Mouse (Mus musculus): ENCODE results near the gene Klhl4. TPM values are rescaled to one million over a fixed set of nuclear protein-coding genes. Genes with fewer than 3 reads are reported as not detected.

Gene Klhl4
- total and polyA plus RNA-seq, 3 experiments, result not detected

DNA sequence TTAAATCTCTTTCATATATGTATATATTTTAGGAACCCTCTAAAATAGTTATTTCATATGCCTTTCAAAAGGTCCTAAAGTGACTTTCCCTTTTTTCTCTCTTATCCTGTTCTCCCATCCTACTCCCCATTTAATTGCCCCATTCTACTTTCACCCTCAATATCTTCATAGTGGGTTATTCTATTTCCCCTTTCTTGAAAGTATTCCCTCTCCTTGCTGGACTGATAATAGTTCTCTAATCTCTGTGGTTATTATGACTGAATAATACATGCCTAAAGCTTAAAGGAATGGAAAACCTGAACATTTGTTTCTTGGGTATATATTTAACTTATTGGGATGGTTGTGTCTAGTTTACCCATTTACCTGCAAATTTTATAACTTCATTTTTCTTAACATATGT, 12.6 kb downstream of the Klhl4 start:
- Histone ChIP-seq H3K36me3 (ENCODE audit: control insufficient read depth in 1 of 2, insufficient read depth in 2 of 2, low read length in 2 of 2) (peaks cover 0 to 8% of the 10 kb centered on the region in 2 experiments; a peak in 2 of 4 replicates), H3K27me3 (ENCODE audit: control insufficient read depth in 1 of 2, insufficient read depth in 2 of 2, low read length in 2 of 2) (no peaks in the 10 kb centered on the region), H3K9me3 (replicated peaks; ENCODE audit: insufficient read depth, low read length) (no peaks in the 10 kb centered on the region), H3K9ac (ENCODE audit: control insufficient read depth, low read depth, low read length, poor library complexity, severe bottlenecking) (no peak overlapping the region), H3K79me2 (ENCODE audit: control insufficient read depth, insufficient read depth, low read length, poor library complexity) (no peaks in the 10 kb centered on the region), H3K27ac (ENCODE audit: control insufficient read depth, low read depth, low read length) (no peak overlapping the region), H3K4me1 (ENCODE audit: control insufficient read depth in 1 of 2, insufficient read depth in 2 of 2, low read length in 2 of 2) (no peaks in the 10 kb centered on the region; a peak in 1 of 4 replicates), H3K4me3 (ENCODE audit: control insufficient read depth in 1 of 2, insufficient read depth in 1 of 2, low read depth in 2 of 2, low read length in 2 of 2) (no peak overlapping the region)
- peak; percentile 37 for DNase-seq (ENCODE audit: low read depth, low spot score)
- TF ChIP-seq POLR2A (IDR thresholded peaks at IDR 0.05; ENCODE audit: control insufficient read depth in 1 of 2, insufficient read depth in 1 of 2, low read depth in 1 of 2, low read length in 2 of 2, poor library complexity in 1 of 2) (no peak), ETS1 (IDR thresholded peaks at IDR 0.05; ENCODE audit: low read depth, low read length) (no peak), MAZ (IDR thresholded peaks at IDR 0.05; ENCODE audit: low read depth, low read length) (no peak), ZNF384 (IDR thresholded peaks at IDR 0.05; ENCODE audit: low read depth, low read length) (no peak), USF1 (IDR thresholded peaks at IDR 0.05; ENCODE audit: low read depth, low read length) (no peak), HCFC1 (IDR thresholded peaks at IDR 0.05; ENCODE audit: low read depth, low read length) (no peak), GATA1 (IDR thresholded peaks at IDR 0.05; ENCODE audit: low read depth, low read length) (peak; percentile 64), MXI1 (IDR thresholded peaks at IDR 0.05; ENCODE audit: low read depth, low read length) (no peak), ELF1 (IDR thresholded peaks at IDR 0.05; ENCODE audit: low read depth, low read length) (no peak), EP300 (IDR thresholded peaks at IDR 0.05; ENCODE audit: low read depth in 1 of 2, low read length in 2 of 2) (peak; percentile 50 to 82; a peak in 3 of 4 replicates), NRF1 (IDR thresholded peaks at IDR 0.05; ENCODE audit: insufficient read depth, low read depth, low read length, poor library complexity, severe bottlenecking) (no peak), UBTF (IDR thresholded peaks at IDR 0.05; ENCODE audit: borderline replicate concordance, insufficient read depth, low read depth, low read length) (no peak)

DNA sequence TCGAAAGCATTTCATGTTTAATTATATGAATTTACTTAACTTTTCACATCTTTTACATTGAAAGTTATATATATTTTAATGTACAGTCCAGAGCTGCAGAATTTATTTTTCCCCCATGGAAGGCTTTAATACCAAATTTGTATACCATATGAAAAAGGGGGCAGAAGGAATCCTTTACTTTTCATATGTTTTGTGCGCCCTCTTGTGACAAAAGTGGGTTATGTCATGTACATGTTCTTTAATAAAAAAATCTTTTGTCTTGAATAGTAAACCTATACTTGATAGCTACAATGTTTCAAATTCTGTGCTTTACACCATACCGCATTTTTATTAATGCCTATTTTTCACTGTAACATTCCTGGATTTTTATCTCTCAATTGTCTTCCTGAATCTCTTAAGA, 84.0 kb downstream of the Klhl4 start:
- no peaks in the 10 kb centered on the region for H3K36me3 ChIP-seq (ENCODE audit: control insufficient read depth in 1 of 2, insufficient read depth in 2 of 2, low read length in 2 of 2)
- no peak overlapping the region for H3K9ac ChIP-seq (ENCODE audit: control insufficient read depth, low read depth, low read length, poor library complexity, severe bottlenecking)
- no peak overlapping the region for H3K27ac ChIP-seq (ENCODE audit: control insufficient read depth, low read depth, low read length)
- H3K79me2 ChIP-seq (ENCODE audit: control insufficient read depth, insufficient read depth, low read length, poor library complexity), result no peaks in the 10 kb centered on the region
- peak; percentile 72 for DNase-seq (ENCODE audit: low read depth, low spot score)
- no peak overlapping the region for H3K4me3 ChIP-seq (ENCODE audit: control insufficient read depth in 1 of 2, insufficient read depth in 1 of 2, low read depth in 2 of 2, low read length in 2 of 2)
- H3K4me1 ChIP-seq (ENCODE audit: control insufficient read depth in 1 of 2, insufficient read depth in 2 of 2, low read length in 2 of 2), result no peaks in the 10 kb centered on the region
- H3K9me3 ChIP-seq (replicated peaks; ENCODE audit: insufficient read depth, low read length), result no peaks in the 10 kb centered on the region
- H3K27me3 ChIP-seq (ENCODE audit: control insufficient read depth in 1 of 2, insufficient read depth in 2 of 2, low read length in 2 of 2), result no peaks in the 10 kb centered on the region
- TF ChIP-seq POLR2AphosphoS5 (IDR thresholded peaks at IDR 0.05; ENCODE audit: borderline replicate concordance, low read depth, low read length) (no peak), USF2 (IDR thresholded peaks at IDR 0.05; ENCODE audit: borderline replicate concordance in 1 of 2, insufficient read depth in 1 of 2, low read depth in 1 of 2, low read length in 2 of 2) (no peak), MEF2A (IDR thresholded peaks at IDR 0.05; ENCODE audit: extremely low read depth, insufficient replicate concordance, low read depth, low read length, poor library complexity, severe bottlenecking) (no peak), ZMIZ1 (IDR thresholded peaks at IDR 0.05; ENCODE audit: low read depth, low read length) (no peak), ETS1 (IDR thresholded peaks at IDR 0.05; ENCODE audit: low read depth, low read length) (no peak), SIN3A (IDR thresholded peaks at IDR 0.05; ENCODE audit: low read length) (no peak), POLR2A (IDR thresholded peaks at IDR 0.05; ENCODE audit: control insufficient read depth in 1 of 2, insufficient read depth in 1 of 2, low read depth in 1 of 2, low read length in 2 of 2, poor library complexity in 1 of 2) (no peak), EP300 (IDR thresholded peaks at IDR 0.05; ENCODE audit: low read depth in 1 of 2, low read length in 2 of 2) (no peak), BHLHE40 (IDR thresholded peaks at IDR 0.05; ENCODE audit: borderline replicate concordance, low read depth, low read length) (no peak), RCOR1 (IDR thresholded peaks at IDR 0.05; ENCODE audit: low read depth, low read length) (no peak), ZNF384 (IDR thresholded peaks at IDR 0.05; ENCODE audit: low read depth, low read length) (peak; percentile 65), RAD21 (IDR thresholded peaks at IDR 0.05; ENCODE audit: low read depth, low read length) (peak; percentile 98), GATA1 (IDR thresholded peaks at IDR 0.05; ENCODE audit: low read depth, low read length) (no peak), JUND (IDR thresholded peaks at IDR 0.05; ENCODE audit: low read depth, low read length) (no peak), MAX (IDR thresholded peaks at IDR 0.05; ENCODE audit: low read length) (no peak), ZC3H11A (IDR thresholded peaks at IDR 0.05; ENCODE audit: low read depth, low read length) (peak; percentile 91), ZKSCAN1 (IDR thresholded peaks at IDR 0.05; ENCODE audit: low read depth, low read length) (no peak), CTCF (IDR thresholded peaks at IDR 0.05 in 2 of 3, conservative IDR thresholded peaks at IDR 0.05 in 1 of 3; ENCODE audit: control insufficient read depth in 1 of 3, insufficient read depth in 1 of 3, low read depth in 2 of 3, low read length in 3 of 3, poor library complexity in 1 of 3, severe bottlenecking in 1 of 3) (peak in 2 of 3 experiments; percentile 27 to 85; a peak in 3 of 6 replicates), MAFK (IDR thresholded peaks at IDR 0.05; ENCODE audit: borderline replicate concordance, low read depth, low read length) (no peak), MYB (IDR thresholded peaks at IDR 0.05; ENCODE audit: low read depth, low read length) (no peak), NRF1 (IDR thresholded peaks at IDR 0.05; ENCODE audit: insufficient read depth, low read depth, low read length, poor library complexity, severe bottlenecking) (no peak), HCFC1 (IDR thresholded peaks at IDR 0.05; ENCODE audit: low read depth, low read length) (no peak), MYC (IDR thresholded peaks at IDR 0.05; ENCODE audit: low read depth, low read length) (no peak), GABPA (IDR thresholded peaks at IDR 0.05; ENCODE audit: low read depth, low read length) (no peak)

Measured in MEL (cell line).